Mouse (Mus musculus) cerebellum, postnatal 14 days (tissue): ENCODE data around the gene Commd7.

Experiments
- DNase-seq, 2 experiments: peaks; one replicate each; pipeline ENCODE4 v3.0.0; 2021; ENCODE audit warnings: mixed read lengths in 2 of 2

The Commd7 gene

DNA sequence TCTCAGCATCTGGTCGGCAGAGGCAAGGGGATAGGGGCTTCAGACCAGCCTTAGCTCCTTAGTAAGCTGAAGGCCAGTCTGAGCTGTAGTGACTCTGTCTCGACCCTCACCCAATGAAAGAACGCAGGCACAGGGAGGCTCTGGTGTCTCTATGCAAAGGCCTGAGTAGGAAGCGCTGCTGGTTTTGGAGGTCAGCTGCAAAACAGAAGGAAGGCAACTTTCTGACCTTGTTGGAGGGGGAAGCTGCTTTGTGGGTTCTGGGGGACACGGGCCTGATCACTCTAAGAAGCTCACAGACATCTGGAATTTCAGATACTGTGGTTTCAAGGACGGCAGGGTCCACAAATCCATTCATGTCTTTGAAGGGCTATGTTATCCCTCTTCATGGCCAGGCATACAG, 46.6 kb downstream of the Commd7 start:
- DNase-seq = no peak

DNA sequence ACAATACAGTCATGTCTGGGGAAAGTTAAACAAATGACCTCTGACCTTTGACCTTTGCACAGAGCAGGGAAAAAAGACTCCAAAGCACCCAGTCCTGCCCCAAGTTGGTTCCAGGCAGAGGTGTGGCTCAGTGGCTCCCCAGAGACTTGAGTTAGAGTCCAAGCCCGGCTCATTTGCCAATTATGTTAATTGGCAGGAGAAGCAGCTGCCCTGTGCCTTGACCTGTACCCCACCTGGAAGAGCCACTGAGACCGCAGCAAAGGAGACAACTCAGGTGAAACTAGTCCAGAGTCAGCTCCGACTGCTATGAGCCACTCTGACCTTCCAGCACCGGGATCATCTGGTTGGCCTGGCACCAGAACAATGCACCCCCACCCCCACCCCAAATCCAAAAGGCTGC, 48.2 kb downstream of the Commd7 start:
- DNase-seq = no peak

DNA sequence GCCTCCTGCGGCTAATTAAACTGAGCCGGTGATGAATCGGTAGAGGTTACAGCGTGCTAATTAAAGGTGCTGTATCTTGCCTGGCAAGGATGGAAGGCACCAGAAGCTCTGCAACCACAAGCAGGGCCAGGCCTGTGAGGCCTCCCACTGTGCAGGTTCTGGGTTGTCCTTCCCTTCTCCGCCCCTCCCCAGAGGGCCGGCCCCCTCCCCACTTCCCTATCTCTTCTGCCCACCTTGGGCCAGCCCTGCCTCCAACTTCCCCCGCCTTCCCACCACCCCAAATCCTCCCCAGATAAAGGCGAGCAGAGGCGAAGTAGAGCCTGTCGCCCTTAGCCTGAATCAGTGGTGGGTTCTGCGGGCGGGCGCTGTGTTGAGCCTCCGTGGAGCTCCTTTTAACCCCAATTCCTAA, 48.9 kb downstream of the Commd7 start:
- no peak for DNase-seq

DNA sequence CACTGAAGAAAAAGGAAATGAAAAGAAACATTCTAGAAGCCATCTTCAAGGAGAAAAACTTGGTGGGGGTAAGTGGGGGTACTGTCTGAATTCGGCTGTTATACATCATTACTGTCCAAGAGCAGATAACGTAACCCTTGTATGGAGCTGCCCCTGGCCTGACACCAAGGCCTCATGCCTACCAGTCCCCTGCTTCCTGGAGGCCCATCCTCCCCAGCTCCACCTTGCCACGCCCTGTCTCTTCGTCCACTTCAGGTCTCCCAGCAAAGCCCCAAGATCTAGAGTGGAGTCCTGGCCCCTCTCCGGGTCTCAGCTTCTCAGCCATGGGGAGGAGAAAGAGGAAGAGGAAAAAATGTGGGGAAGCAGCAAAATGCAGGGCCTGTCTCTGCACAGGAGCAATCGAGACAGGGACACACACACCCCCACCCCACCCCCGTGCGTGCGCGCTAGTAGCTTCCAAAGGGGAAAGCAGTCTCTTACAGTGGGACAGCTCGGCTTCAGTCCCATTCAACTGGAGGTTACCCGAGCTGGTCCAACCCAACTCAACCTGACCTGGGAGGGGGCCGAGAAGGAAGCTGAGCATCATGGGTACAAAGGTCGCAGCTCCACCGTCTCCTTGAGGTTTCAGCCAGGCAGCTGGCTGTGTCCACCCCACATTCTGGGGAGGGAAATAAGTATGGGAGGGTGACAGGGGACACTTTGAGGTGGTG, 49.5 kb downstream of the Commd7 start:
- no peak for DNase-seq

DNA sequence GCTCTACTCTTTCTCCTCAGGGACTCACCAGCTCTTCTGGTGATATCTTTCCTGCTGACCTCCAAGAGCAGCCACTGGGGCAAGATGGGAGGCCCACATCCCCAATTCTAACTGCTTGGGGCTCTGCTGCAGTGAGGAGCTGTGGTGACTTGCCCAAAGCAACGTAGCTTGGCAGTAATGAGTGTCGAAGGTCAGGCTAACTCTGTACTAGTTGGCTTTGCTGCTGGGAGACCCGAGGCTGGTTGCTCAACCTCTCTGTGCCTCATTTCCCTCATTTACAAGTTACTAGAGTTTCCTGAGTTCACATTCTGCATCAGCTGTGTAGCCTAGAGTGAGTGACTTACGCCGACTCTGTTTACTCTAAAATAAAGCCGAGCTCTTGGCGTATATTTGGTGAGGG, 51.2 kb downstream of the Commd7 start:
- no peak for DNase-seq

DNA sequence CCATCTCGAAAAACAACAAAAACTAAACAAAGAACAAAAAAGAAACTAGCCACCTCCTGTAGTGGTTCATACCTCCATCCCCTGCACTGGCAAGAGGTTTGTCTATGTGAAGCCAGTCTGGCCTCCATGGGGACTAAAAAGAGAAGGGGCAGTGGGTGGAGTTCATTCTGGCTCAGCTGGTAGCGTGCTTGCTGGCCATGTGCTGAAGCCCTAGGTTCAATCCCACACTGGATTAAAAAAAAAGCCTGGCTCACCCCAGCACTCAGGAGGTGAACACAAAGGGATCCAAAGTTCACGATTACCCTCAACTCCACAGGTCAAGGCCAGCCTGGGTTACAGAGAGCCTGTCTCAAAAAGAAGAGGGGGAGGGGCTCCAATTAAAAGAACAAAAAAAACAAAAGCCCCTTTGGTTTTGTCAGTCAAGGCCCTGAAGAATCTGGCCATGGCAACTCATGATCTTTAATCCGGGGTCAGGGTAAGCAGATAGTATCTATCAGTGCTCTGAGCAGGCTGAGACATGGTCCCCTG, 52.1 kb downstream of the Commd7 start:
- DNase-seq = no peak

DNA sequence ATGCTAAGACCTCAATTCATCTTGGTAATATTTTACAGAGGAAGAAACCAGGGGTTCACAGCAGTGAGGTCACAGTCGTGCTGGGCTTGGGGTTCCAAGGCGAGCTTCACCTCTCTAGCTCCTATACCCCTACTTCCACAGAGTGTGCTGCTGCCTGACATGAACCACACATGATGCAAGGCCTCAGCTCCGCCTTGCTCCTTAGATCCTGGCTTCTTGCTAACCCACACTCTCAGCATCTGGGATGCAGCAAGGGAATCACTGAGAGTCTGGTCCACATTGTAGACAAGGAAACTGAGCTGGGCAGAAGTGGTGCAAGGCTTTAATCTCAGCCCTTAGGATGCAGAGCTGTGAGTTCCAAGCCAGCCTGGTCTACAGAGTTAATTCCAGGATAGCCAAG, 52.5 kb downstream of the Commd7 start:
- no peak for DNase-seq

DNA sequence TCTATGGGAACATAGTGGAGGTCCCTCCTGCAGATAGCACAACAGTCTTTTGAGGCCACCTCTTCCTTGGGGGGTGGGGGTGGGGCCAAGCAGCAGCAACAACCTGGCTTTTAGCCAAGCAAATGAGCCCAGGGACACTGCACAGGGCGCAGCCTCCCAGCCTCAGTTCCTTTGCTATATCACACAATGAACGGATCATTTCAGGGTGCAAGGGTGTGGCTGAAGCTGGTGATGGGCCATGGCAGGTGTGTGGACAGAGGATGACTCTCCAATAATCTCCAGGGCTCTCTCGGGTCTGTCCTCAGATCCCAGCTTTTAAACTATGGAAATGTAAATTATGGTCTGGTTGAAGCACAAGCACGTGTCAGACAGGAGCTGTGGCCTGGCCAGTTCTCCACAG, 55.5 kb downstream of the Commd7 start:
- DNase-seq = no peak

DNA sequence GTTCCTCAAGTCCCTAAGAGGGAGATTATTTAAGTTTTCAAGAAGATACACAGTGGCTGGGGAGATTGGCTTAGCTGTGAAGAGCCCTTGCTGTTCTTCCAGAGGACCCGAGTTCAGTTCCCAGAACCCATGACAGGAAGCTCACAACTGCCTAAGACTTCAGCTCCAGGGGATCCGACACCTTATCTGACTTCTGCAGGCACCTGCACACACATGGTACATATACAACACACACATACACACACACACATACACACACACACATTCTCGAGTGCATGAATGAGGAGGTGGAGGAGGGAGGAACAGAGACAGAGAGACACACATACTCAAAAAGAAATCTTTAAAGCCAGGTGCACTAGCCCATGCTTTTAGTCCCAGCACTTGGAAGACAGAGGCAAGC, 56.4 kb downstream of the Commd7 start:
- no peak for DNase-seq

DNA sequence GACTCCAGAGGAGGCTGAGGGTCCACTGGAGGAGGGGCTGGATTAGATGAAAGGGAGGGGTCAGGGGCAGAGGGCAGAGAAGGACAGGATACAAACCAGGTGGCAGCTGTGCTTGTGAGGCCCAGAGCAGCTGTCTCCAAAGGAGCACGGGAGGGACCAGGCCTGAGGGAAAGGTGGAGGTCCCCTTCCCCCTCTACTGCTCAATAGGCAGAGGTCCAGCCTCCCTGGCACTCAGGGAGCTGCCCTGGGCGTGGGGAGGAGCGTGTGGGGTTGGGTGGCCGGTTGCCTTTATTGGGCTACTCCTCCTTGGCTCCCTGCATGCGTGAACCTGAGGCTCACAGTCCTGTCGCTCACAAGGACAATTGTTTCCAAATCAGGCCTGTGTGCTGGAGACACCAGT, 57.0 kb downstream of the Commd7 start:
- no peak for DNase-seq

DNA sequence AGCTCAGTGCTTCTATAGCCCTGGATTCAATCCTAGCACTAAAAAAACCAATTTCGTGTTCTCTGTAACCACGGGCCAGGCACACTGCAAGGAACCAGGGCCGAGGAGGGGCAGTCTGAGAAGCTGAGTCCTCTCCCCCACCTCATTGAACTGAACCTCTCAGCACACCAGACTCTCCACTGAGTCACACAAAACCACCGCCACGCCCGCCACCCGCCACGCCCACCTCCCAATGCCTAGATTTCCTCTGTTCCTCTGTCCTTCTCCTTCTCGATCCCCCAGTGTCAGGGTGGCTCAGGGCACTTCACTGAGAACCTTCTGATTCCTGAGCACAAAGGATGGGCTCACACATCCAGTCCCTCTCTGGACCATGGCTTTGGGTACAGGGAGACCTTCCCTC, 59.5 kb downstream of the Commd7 start:
- no peak for DNase-seq

DNA sequence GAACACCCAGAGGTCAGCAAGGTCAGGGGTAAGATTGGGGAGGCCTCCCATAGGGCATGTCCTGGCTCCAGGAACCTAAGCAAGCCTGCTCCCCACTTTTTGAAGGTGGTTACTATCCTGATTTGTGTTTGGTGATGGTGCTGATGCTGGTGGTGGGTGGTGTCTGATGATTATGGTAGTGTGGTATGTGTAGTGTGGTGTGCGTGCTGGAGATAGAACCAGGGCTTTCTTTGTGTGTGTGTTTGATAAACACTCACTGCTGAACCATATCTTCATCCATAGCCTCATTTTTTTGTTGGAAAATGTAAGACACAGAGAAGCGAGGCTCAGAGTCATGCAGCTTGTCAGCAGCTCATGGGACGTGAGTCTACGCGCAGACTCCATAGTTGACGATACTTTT, 64.0 kb downstream of the Commd7 start:
- no peak for DNase-seq

DNA sequence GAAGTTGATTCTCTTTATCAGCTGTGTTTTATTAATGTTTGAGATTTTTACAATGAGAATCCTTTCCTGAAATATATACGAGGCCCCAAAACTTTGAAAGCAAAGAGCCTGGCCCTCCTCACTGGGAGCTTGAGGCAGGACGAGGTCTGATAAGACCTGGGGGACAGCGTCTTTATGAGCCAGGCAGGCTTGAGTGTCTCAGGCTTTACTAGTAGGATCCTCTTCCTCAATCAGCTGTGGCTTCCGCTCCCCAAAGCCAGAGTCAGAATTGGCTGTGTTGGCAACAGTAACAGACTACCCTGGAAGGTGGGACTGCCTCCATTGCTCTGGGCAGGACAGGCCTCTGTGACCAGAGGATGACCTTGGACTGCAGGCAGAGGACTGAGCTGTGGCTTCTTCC, 64.6 kb downstream of the Commd7 start:
- DNase-seq = no peak
